Mouse (Mus musculus) limb, embryonic 11.5 days (tissue): Measurements from ENCODE around the gene Selenov. TPM values are rescaled to one million over a fixed set of nuclear protein-coding genes. Genes with fewer than 3 reads are reported as not detected.

Source experiments
- ATAC-seq: fragments of 200-750 bp; cut with Nextera tagmentation; 2 replicates; pipeline ENCODE4 v1.8.0; 2017; ENCODE audit warnings: low read depth; ENCODE audit not compliant: insufficient number of reproducible peaks, low FRiP score, low TSS enrichment
- DNase-seq: peaks from one replicate; pipeline ENCODE4 v3.0.0-alpha.2; 2015; ENCODE audit warnings: low spot score
- H3K27ac ChIP-seq: fragments of 300-500 bp; sonication (generic); replicated peaks from 2 replicates; pipeline ENCODE4 v1.5.1; 2014; ENCODE audit warnings: low read depth, mild to moderate bottlenecking, low read length
- H3K27me3 ChIP-seq: fragments of 300-500 bp; sonication (generic); 2 replicates; pipeline ENCODE4 v1.6.1; 2014; ENCODE audit warnings: mild to moderate bottlenecking, low read length, mixed read lengths; ENCODE audit not compliant: control insufficient read depth, insufficient read depth
- H3K36me3 ChIP-seq: fragments of 300-500 bp; sonication (generic); 2 replicates; pipeline ENCODE4 v1.6.1; 2014; ENCODE audit warnings: mild to moderate bottlenecking, low read length, moderate library complexity, mixed read lengths; ENCODE audit not compliant: control insufficient read depth, insufficient read depth
- H3K4me1 ChIP-seq: fragments of 300-500 bp; sonication (generic); 2 replicates; pipeline ENCODE4 v1.6.1; 2014; ENCODE audit warnings: low read length, mixed read lengths; ENCODE audit not compliant: control insufficient read depth, insufficient read depth
- H3K4me2 ChIP-seq: fragments of 300-500 bp; sonication (generic); 2 replicates; pipeline ENCODE4 v1.6.1; 2014; ENCODE audit warnings: low read depth, mild to moderate bottlenecking, moderate library complexity; ENCODE audit not compliant: severe bottlenecking
- H3K4me3 ChIP-seq: fragments of 300-500 bp; sonication (generic); 2 replicates; pipeline ENCODE4 v1.5.1; 2014; ENCODE audit warnings: low read depth, low read length
- H3K9ac ChIP-seq: fragments of 300-500 bp; sonication (generic); 2 replicates; pipeline ENCODE4 v1.6.1; 2014; ENCODE audit warnings: mild to moderate bottlenecking, low read length
- H3K9me3 ChIP-seq: fragments of 300-500 bp; sonication (generic); 2 replicates; pipeline ENCODE4 v1.6.1; 2016; ENCODE audit warnings: low read length; ENCODE audit not compliant: control insufficient read depth
- WGBS: fragments of 180-500 bp; shearing (Covaris S2); extraction: QIAGEN DNeasy Blood & Tissue Kit; methylation state at CpG from one replicate; pipeline ENCODE4 v1.1.7; 2014; 5-methylcytosine and 5-hydroxymethylcytosine counted together
- polyA plus RNA-seq: library from polyadenylated mRNA; unstranded; fragments of >200 nt; fragmentation: Nextera tagmentation; extraction: Ambion mirVana; gene quantifications from 2 replicates; pipeline ENCODE4 v1.2.1, GENCODE M21; 2014

Gene Selenov
- polyA plus RNA-seq, 1 experiment from 2014 or later = not detected

DNA sequence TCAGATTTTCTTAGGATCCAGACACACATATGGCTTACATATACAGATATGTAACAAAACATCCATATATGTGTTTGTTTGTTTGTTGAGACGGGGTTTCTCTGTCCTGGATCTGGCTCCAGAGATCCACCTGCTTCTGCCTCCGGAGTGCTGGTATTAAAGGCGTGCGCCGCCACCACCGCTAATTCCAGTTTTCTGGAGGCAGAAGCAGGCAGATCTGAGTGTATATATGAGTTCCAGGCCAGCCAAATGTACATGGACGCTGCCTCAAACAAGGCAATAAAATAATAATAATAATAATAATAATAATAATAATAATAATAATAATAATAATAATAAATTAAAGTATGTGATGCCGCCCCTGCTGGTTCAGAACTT lies 13.8 kb downstream of the Selenov start:
- DNase-seq = no peak
- Histone ChIP-seq H3K4me1 (no peaks in the 10 kb centered on the region), H3K4me2 (no peak overlapping the region), H3K27ac (no peak overlapping the region), H3K9me3 (no peaks in the 10 kb centered on the region), H3K27me3 (no peaks in the 10 kb centered on the region), H3K36me3 (no peaks in the 10 kb centered on the region), H3K4me3 (no peak overlapping the region; the same call in 1 of the 2 replicates), H3K9ac (no peak overlapping the region)
- WGBS = 61% methylated on average over 8 of the region's 8 CpGs
- ATAC-seq = no peak

DNA sequence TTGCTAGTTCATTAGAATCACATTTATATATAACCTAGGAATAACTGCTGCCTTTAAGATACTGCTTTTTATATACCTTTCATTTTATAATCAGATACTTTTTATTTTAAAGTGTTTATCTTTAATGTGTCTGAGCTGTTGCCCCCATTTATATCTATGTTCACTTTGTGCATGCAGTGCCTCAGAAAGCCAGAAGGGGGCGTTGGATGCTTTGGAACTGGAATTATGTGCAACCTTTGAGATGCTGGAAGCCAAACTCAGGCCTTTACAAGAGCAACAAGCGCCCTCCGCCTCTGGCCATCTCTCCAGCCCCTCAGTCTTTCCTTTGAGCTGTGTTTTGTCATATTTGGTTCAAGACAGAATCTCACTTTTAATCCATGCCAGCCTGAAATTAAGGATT lies 19.2 kb downstream of the Selenov start:
- Histone ChIP-seq H3K27me3 (no peaks in the 10 kb centered on the region), H3K27ac (no peak overlapping the region), H3K36me3 (peaks cover 2% of the 10 kb centered on the region), H3K9me3 (no peaks in the 10 kb centered on the region), H3K4me2 (no peak overlapping the region), H3K9ac (no peak overlapping the region), H3K4me3 (no peak overlapping the region), H3K4me1 (no peaks in the 10 kb centered on the region)
- ATAC-seq = no peak
- DNase-seq = no peak
- WGBS = 65% methylated on average over 3 of the region's 3 CpGs

DNA sequence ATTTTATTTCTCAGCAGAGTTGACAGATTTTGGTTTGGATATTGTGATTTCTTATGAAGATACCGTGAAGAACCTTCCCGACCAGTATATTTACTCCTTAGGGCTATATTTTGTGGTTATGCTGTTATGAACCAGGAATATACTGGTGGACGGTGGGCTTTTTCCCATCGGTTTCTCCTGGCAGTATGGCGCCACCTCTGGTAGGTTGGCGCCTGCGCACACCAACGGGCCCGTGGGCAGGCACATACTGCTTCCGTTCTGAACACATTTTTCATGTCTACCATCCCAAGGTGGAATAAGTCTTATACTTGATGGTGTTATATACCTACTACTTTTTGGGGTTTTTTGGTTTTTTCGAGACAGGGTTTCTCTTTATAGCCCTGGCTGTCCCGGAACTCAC lies 21.6 kb downstream of the Selenov start:
- no peak overlapping the region for H3K4me3 ChIP-seq

DNA sequence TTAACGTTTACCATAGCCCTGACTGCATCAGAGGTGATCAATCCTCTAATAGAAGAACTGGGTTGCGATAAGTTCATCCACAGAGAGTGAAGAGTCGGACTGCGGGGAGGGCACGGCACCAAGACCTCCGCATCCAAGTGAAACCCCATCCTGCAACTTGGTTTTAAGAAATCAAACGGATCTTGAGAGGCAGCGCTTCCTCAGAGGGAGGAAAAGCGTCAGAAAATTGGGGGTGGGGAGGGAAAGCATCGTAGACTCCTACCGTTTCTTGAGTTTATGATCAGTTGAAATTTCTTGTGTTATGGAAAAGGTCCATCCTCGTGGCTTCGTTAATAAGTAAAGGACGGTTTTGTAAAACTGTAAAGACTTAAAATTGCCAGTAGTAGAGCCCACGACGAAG lies 22.4 kb downstream of the Selenov start:
- H3K9ac ChIP-seq = peak overlapping the region; percentile 98

More for the DNA sequence above, 21.6 kb downstream of the Selenov start:
- Histone ChIP-seq H3K4me1 (no peaks in the 10 kb centered on the region), H3K27ac (no peak overlapping the region), H3K36me3 (peaks cover 2% of the 10 kb centered on the region), H3K9ac (no peak overlapping the region), H3K27me3 (no peaks in the 10 kb centered on the region), H3K4me2 (no peak overlapping the region), H3K9me3 (no peaks in the 10 kb centered on the region)
- no peak for DNase-seq
- WGBS = 92% methylated on average over 12 of the region's 12 CpGs
- no peak for ATAC-seq

DNA sequence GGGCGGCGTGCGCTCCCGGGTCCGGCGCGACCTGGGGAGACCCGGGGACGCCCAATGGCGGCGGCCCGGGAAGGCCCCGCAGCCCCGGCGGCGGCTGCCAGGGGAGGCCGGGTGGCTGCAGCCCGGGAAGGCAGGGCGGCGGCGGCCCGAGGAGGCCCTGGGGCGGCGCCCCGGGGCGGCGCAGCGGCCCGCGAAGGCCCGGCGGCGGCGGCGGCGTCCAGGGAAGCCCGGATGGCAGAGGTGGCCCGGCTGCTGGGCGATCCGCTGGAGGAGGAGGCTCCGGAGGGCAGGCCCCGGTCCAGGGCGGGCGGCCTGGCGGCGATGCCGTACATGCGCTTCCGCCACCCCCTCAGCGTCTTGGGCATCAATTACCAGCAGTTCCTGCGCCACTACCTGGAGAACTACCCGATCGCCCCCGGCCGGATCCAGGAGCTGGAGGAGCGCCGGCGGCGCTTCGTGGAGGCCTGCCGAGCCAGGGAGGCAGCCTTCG lies 22.9 kb downstream of the Selenov start:
- Histone ChIP-seq H3K4me1 (no peaks in the 10 kb centered on the region), H3K4me3 (peak overlapping the region; percentile 72), H3K27ac (peak overlapping the region; percentile 89), H3K27me3 (no peaks in the 10 kb centered on the region), H3K9ac (peak overlapping the region; percentile 98), H3K36me3 (peaks cover 2% of the 10 kb centered on the region), H3K9me3 (no peaks in the 10 kb centered on the region), H3K4me2 (peak overlapping the region; percentile 68)
- WGBS = under 1% methylated on average over 49 of the region's 62 CpGs
- ATAC-seq (peak; percentile 48; the same call in 1 of the 2 replicates), DNase-seq (peak; percentile 74)

More for the DNA sequence above, 22.4 kb downstream of the Selenov start:
- no peaks in the 10 kb centered on the region for H3K27me3 ChIP-seq
- H3K4me1 ChIP-seq = no peaks in the 10 kb centered on the region
- peak overlapping the region; percentile 89; the same call in 1 of the 2 replicates for H3K27ac ChIP-seq
- no peaks in the 10 kb centered on the region for H3K9me3 ChIP-seq
- DNase-seq (no peak), ATAC-seq (0 out of 2 replicates have a peak, but pooled peaks have one; percentile 16)
- WGBS = 29% methylated on average over 16 of the region's 16 CpGs
- peak overlapping the region; percentile 72 for H3K4me3 ChIP-seq
- peak overlapping the region; percentile 68 for H3K4me2 ChIP-seq
- H3K36me3 ChIP-seq = peaks cover 2% of the 10 kb centered on the region

DNA sequence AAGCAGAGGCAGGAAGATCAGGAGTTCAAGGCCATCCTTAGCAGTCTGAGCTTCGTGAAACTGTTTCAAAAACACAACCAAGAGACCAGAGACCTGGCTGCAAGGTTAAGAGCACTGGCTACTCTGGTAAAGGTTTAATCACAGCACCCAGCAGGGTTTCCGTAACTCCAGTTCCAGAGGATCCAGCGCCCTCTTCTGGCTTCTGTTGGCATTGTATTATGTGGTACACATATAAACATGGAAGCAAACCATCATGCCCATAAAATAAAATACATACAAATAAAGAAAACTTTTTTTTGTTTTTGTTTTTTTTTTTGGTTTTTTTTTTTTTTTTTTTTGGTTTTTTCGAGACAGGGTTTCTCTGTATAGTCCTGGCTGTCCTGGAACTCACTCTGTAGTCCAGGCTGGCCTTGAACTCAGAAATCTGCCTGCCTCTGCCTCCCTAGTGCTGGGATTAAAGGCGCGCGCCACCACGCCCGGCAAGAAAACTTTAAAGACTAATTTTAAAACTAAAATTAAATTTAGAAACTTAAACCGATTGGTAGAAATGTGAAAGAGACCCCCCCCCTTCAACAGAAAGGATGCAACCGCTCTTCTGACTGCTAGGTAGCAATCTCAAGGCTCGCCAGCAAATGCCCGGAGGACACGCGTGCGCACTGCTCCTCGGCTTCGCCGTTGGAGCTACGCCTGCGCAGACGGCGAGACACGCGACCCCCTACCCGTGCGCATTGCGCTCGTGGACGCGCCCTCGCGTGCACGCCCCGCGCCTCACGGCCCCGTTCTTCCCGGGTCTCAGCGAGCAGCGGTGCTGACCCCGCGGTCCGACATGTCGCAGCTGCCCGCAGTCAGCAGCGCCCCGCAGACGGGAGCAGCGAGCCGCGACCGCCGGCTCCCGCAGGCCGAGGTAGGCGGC lies 23.6 kb downstream of the Selenov start, which contains the start of gene Eid2:
Eid2 (plus strand) TSS at position 753 of the 913 bp plus-strand sequence.
- Histone ChIP-seq H3K4me3 (peak within 1 kb of the TSS; percentile 72), H3K27ac (peak within 1 kb of the TSS; percentile 89), H3K4me1 (no peaks in the 10 kb centered on the region), H3K27me3 (no peaks in the 10 kb centered on the region), H3K9ac (peak within 1 kb of the TSS; percentile 98), H3K4me2 (peak within 1 kb of the TSS; percentile 68), H3K9me3 (no peaks in the 10 kb centered on the region), H3K36me3 (peaks cover 2% of the 10 kb centered on the region)
- ATAC-seq (peak; percentile 79), DNase-seq (peak; percentile 87)
- WGBS = 5% methylated on average over 57 of the region's 57 CpGs

DNA sequence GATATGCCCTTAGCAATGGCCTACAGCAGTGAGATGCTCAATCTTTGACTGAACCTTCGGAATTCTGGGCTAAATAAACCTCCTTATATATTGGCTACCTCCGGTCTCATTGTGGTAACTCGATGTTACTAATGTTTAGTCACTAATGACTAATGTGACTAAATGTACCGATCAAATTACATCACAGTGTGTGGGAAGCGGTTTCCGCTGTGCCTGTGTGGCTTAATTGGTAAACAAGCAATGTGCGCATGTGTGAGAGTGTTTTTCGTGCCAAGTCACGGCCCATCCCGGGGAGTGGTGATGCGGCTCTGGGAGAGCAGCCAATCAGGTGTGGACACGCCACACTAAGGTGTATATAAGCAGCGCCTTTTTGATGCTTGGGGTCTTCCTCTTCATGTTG lies 25.6 kb downstream of the Selenov start:
- ATAC-seq = no peak
- Histone ChIP-seq H3K4me1 (no peaks in the 10 kb centered on the region), H3K27me3 (no peaks in the 10 kb centered on the region), H3K9me3 (no peaks in the 10 kb centered on the region), H3K27ac (no peak overlapping the region), H3K4me3 (no peak overlapping the region), H3K4me2 (no peak overlapping the region), H3K9ac (no peak overlapping the region), H3K36me3 (peaks cover 2% of the 10 kb centered on the region)
- no peak for DNase-seq
- WGBS = 93% methylated on average over 13 of the region's 13 CpGs

DNA sequence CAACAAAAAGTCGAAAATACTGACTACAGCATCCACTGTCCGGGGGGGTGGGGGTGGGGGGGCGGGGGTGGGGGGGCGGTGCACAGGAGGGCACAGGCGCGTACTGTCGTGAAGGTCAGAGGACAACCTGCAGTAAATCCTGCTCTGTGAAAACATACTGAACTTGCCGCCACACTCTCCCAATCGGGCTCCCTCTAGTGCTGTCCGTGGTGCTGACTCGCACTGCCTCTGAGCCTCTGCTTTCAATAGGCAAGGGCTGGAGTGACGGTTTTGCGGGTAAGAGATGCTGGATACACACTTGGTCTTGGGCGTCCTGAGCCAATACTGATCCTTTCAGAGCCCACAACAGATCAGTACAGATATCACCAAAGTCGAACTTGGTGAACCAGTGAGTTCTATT lies 27.2 kb downstream of the Selenov start:
- Histone ChIP-seq H3K4me2 (no peak overlapping the region), H3K27me3 (no peaks in the 10 kb centered on the region), H3K4me1 (no peaks in the 10 kb centered on the region), H3K4me3 (no peak overlapping the region), H3K9ac (no peak overlapping the region), H3K36me3 (no peaks in the 10 kb centered on the region), H3K27ac (no peak overlapping the region), H3K9me3 (no peaks in the 10 kb centered on the region)
- DNase-seq (peak; percentile 93), ATAC-seq (peak; percentile 48; the same call in 1 of the 2 replicates)
- WGBS = 5% methylated on average over 15 of the region's 15 CpGs
